Mouse (Mus musculus): ENCODE data around the gene Crybb3.

Crybb3 gene

GRCm38 (mm10) chr5:113045511-113046273 is 35.7 kb downstream of the Crybb3 start:
- no peak for DNase-seq (ENCODE audit: low spot score)

GRCm38 (mm10) chr5:113043531-113043930 is 37.9 kb downstream of the Crybb3 start:
- no peak for DNase-seq (ENCODE audit: low spot score)

GRCm38 (mm10) chr5:113041567-113042071 is 39.8 kb downstream of the Crybb3 start:
- DNase-seq (ENCODE audit: low spot score): no peak

- no peak for DNase-seq (ENCODE audit: low spot score)
These were observed 40.6 kb downstream of the Crybb3 start for GRCm38 (mm10) chr5:113040776-113041175.

GRCm38 (mm10) chr5:113038601-113039000 is 42.8 kb downstream of the Crybb3 start:
- DNase-seq (ENCODE audit: low spot score): no peak

GRCm38 (mm10) chr5:113035094-113036047 is 46.0 kb downstream of the Crybb3 start:
- DNase-seq (ENCODE audit: low spot score): peak; percentile 48

- DNase-seq (ENCODE audit: low spot score): no peak
These were observed 50.1 kb downstream of the Crybb3 start for GRCm38 (mm10) chr5:113031201-113031754.

GRCm38 (mm10) chr5:113030082-113030481 is 51.3 kb downstream of the Crybb3 start:
- no peak for DNase-seq (ENCODE audit: low spot score)

GRCm38 (mm10) chr5:113026706-113027105 is 54.7 kb downstream of the Crybb3 start:
- DNase-seq (ENCODE audit: low spot score): no peak
